Mouse (Mus musculus): ENCODE data around the gene Nckap5.

The Nckap5 gene

DNA sequence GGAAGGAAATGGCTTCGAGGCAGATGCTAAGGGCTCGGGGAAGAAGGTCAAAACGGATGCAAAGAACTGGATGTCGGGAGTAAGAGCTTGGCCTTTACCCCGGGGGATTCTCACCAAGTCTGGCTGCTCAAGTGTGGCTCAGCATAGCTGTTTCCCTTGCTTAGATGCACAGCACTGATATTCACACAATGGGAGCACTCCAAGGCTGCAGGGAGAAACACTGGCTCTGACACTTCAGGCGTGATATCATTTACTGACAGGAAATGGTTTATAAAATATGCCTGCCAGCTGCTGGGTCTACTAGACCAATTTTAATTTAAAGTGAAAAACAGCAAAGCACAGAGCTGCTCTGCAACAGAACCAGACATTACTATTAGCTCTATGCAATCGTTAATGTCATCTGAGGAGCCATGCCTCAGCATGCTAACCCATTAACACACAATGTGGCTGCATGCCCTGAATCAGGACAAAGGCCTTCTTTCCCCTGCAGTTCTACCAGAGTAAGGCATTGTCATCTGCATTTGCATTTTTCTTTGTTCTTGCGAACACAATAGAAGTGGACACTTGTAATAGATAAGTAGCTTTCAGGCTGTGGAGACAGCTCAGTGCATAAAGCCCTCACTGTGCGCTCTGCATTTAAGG lies 453.1 kb downstream of the Nckap5 start:
- DNase-seq (ENCODE audit: low read depth, low spot score), result peak; percentile 64

DNA sequence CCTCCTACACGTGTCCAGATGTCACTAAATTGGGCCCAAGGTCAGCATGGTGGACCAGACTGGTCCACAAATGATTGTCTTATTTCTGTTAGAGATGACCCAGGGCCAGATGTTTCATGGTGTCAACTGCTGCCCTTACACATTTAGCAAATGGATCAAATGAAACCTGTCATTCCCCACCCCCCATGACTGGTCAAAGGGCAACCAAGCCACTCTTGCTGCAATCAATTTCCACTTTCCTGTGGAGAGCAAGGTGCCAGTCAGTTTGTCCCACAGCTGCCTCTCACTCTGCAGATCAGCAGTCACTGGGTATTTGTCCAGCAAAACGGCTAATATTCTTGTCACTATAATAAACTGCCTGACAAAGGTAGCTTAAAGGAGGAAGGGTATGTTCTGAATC lies 463.9 kb downstream of the Nckap5 start:
- DNase-seq (ENCODE audit: low read depth, low spot score), result no peak

DNA sequence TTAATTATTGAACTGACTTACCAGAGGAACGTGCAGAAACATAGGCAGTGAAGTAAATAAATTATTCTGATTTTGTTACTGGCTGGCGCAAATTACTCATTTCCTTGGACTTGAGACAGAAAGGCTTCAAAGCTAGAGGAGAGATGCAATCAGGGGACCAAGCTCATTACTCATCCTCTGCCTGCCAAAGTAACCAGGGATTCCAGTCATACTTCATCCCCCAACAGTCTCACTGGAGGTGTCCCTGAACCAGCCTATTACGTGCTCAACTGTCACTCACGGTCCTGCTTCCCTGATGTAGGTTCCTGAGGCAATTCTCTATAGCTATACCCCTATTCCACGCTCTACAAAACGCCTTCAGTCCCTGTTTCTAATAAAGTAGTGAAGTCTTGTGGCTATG lies 466.0 kb downstream of the Nckap5 start:
- no peak for DNase-seq (ENCODE audit: low read depth, low spot score)

DNA sequence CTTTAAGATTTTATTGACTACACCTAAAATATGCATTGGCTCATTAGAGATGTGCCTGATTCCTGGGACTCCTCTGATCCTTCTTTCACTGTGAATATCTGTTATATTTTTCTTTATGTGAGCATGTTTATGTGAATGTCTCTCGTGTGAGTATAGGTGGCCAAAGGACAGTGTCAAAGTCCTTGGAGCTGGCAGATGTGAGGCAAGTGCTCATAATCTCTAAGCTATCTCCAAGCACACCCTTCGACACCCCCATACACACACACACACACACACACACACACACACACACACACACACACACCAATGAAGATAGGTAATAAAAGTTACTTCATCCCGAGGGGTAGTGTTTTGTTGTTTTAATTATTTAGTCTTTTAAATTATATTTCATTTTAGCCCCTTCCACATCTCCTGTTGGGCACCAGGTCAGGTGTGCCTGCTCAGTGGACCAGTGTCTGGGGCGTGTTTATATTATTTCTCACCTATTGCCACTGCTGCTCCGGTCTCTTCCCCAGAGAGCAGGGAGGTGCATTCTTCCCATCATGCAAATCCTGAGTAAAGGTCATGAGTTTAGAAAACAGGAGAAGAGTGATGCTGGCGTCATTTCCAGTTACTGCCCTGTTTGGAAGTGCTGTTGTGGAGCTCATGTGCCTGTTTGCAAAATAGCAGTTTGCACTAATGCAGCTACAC lies 469.9 kb downstream of the Nckap5 start:
- DNase-seq (ENCODE audit: low read depth, low spot score), result no peak

DNA sequence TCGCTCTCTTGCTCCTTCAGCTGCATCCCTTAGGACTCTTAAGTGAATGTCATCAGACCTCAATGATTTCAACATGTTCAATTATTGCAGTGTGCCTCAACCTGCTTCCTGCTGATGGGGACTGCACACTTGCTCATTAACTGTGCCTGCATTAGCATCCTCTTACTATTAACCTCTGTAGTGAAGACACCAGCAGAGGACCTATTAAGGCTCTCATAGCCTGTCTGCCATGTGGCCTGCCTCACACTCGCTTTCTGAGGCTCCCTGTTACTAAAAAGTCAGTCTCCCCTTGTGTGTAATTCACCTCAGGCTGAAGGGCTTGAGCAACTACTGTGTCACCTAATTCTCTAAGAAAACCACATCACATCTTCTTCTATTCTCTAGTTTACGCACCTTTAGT lies 470.5 kb downstream of the Nckap5 start:
- no peak for DNase-seq (ENCODE audit: low read depth, low spot score)

DNA sequence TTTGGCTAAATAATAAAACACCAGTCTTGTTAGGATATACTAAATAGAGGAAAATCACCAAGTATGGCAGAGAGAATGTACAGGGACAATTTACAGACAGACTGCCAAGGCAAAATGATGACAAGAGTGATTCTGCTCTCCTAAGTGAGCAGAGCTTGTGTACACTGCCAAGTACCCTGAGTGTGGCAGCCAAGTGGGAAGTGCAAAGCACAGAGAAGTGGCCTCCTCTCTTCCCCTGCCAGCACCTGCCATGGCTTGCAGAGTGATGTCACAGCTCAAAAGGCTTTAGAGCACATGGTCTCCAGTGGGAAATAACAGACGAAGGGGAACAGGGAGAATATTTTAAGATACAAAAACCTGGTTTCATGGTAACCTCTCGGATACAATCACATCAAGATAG lies 488.8 kb downstream of the Nckap5 start:
- no peak for DNase-seq (ENCODE audit: low read depth, low spot score)

DNA sequence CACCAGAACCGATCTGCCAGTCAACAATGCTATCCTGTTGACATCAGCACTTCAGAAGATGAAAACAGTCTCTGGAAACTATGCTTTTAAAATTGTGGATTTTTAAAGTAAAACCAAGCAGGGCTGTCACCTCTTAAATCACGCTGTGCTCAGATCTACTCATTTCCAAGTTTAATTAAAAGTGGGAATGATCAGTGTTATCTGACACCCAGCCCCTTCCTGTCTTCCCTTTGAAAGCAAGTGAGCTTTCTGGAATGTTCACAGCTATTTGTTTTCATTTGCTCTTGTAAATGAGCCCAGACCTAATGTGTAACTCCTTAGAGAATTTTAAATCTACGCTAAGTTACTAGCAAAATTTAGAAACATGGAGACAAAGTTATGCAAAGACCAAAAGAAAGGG lies 491.3 kb downstream of the Nckap5 start:
- DNase-seq (ENCODE audit: low read depth, low spot score), result no peak

DNA sequence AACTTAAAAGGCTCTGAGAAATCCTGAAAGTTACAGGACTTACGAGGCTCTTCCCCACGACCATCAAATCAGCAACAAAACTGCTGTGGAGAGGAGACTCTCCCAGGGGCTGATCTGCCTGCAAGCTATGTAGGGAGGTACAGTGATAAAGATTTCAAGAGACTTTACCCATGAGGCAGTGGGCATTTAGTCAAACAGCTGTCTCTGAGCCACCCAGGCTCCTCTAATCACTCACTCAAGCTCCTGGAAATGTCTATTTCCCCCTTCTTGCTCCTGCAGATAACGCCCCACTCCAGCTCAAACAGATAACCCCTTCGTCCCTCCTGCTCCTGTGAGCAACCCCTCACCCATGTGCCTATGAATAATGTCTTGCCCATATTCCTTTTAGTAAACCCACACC lies 496.4 kb downstream of the Nckap5 start:
- DNase-seq (ENCODE audit: low read depth, low spot score), result no peak

DNA sequence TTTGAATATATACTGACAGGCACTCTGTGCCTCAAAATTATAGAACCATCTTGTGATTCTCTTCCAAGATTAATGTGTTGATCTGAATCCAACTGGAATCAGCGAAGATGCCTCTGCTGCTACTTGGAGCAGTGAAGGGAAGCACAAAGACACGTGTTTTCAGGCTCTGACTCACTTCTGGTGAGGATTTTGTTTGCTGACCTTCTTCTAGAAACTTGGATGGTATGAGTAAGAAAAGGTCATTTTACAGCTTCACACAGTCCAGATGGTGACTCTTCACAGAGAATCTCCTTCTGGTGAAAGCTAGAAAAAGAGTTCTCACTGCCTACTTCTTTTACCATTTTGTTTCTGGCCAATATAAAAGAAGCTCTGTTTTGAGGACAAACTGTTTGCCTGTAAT lies 498.6 kb downstream of the Nckap5 start:
- no peak for DNase-seq (ENCODE audit: low read depth, low spot score)

DNA sequence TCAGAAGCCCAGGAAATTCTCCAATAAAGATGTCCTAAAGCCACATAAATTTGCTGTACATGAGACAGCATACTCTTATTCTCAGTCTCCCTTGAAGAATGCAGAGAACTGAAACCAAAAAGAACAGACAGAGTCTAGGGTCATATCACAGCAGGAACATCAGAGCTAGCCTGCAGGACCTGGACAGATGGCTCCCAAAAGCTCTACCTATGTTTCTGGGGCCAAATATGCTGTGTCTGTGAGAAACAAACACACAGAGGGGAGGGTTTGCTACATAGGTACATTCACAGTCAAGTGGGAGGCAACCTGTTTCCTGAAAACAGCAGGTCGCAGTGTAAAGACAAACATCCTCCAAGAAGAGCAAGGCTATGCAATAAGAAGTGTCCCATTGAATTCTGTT lies 509.9 kb downstream of the Nckap5 start:
- DNase-seq (ENCODE audit: low read depth, low spot score), result no peak

DNA sequence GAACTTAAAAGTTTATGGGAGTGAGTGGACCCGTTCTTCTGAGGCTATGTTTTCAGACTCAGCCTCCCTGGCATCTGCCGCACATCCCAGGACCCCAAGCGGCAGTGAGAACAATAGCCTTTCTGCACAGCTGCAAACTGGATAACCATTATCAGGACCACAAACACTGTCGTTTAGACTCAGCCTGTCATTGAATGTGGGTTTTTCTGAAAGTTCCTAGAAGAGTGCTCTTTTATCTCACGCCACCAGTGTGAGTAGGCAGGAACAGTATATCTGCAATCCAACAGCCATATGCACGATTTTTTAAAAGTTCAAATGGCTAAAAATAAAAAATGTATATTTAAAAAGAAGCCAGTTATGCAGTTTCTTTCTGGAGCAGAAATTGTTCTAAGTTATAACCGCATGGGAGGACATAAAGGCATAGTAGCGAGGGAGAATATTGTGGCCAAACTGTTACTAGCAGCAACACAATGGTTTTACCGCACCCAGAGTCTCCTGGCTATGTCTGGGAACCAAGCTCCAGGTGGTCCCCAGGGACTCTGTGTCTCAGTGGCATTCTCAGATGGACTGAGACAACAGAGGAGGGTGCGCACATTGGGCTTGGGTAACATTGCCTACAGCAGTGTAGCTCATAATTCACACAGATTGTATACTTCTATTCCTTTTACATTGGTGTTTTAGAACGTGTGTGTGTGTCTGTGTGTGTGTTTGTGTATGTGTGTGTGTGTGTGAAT lies 512.6 kb downstream of the Nckap5 start:
- no peak for DNase-seq (ENCODE audit: low read depth, low spot score)

DNA sequence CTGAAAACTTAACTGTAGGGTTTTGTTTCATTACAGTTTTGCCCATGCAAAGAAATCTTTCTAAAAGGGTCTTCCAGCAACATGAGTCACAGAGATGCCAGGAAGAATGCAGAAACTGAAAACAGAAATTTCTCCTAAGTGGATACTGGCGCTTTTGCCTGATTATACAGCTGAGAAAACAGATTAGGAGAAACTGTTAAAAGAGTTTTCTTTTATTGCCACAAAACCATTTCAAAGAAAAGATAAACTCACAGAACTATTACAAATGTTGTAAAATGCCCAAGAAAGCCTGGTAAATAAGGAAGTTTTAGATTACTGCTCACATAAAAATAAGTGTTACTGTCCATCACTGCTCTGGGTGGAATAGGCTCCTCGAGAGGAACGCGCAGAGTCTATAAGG lies 513.3 kb downstream of the Nckap5 start:
- no peak for DNase-seq (ENCODE audit: low read depth, low spot score)

DNA sequence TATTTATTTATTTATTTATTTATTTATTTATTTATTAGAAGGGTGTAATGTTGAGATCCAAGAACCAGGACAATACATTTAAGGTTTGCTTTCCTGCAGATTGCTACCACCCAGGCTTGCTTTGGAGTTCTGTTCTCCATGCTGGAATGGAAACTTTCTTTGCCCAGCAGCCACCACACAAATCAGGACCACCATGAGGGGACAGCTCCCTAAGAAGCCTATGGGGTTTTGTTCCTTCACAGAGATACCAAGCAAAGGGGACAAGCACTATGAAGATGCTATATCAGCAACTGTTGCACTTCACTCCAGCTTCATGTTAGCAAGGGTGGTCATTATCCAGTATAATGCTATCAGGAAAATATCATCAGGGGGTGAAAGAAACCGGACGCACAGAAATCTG lies 513.7 kb downstream of the Nckap5 start:
- DNase-seq (ENCODE audit: low read depth, low spot score), result peak; percentile 22

DNA sequence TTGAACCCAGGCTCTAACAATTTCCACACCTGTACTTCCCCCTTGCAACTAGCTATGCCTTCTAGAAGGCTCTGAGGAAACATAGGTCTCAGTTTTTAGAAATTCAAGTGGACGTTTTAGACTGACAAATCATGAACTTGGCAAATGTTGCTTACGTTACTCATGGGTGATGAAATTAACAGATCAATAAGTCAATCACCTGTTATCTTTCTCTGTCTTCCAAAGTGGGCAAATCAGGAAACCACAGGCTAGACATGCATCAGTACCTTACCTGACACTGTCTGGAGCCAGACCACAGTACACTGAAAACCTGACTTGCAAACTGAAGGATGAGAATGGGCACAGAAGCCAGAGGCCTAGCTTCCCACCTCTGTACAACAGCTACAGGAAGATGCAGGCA lies 529.5 kb downstream of the Nckap5 start:
- no peak for DNase-seq (ENCODE audit: low read depth, low spot score)

DNA sequence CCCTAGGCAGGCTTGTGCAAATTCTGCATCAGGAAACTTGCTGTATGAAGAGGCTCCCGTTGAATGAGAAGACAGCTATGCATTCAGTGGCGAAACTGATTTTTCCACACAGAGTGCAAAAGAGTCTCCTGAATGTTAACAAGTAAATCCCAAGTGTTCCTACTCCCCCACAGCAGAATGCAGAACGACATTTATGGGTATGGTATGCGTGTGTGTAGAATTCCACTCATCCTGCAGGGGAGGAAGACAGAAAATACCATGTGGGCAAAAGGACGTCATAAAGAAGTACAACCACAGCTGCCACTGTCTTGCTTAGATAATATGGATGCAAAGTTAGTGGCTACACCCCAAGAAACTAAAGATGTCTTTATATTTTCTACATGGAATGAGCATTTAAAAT lies 565.7 kb downstream of the Nckap5 start:
- DNase-seq (ENCODE audit: low read depth, low spot score), result no peak

DNA sequence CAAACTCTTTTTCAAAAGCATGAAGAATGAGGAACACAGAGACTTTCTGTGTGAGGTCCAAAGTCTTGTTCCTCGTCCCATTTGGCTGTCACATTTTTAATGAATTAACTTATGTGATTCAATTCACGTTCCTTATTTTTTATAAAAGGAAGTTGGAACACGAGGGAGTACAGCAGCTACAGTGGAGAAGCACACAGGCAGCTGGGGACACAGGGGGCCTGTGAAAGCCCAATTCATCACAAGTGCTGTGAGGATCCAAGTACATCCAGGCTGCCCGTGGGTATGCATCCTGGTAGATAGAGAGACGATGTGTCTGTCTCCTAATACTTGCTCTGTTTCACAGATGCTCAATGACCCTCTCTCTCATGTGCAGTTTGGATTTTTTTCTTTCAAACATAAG lies 576.2 kb downstream of the Nckap5 start:
- no peak for DNase-seq (ENCODE audit: low read depth, low spot score)

DNA sequence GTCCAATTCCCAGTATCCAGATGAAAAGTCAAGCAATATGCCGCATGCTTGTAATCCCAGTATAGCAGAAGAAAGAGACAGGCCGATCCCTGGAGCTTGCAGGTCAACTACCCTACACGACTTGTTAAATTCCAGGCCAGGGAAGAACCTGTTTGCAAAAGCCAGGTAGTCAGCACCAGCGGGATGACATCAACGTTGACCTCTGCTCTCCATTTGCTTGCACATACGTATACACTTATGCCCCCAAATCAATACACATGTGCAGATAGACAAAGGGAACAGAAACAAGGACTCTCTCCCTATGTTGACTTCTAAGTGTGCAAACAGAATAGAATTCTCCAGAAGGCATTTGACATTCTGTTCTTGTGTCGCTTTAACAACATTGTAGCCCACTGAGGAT lies 576.7 kb downstream of the Nckap5 start:
- no peak for DNase-seq (ENCODE audit: low read depth, low spot score)

DNA sequence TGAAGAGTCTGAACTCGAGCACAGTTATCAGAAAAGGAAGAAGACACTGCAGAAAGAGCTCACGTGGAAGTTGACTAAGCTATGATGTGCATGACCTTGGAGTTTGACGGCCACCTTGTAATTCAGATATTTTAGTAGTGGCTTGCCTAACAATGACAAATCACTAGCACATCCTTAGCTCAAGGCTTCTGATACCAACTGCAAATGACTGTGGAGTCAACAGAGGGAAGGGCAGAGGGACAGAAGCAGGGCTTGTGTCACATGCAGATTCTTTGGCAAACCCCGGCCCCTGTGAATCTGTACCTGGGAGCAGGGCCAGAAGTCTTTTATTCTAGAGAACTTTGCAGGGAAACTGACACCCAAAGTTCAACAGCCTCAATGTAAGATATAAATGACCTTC lies 597.4 kb downstream of the Nckap5 start:
- no peak for DNase-seq (ENCODE audit: low read depth, low spot score)

DNA sequence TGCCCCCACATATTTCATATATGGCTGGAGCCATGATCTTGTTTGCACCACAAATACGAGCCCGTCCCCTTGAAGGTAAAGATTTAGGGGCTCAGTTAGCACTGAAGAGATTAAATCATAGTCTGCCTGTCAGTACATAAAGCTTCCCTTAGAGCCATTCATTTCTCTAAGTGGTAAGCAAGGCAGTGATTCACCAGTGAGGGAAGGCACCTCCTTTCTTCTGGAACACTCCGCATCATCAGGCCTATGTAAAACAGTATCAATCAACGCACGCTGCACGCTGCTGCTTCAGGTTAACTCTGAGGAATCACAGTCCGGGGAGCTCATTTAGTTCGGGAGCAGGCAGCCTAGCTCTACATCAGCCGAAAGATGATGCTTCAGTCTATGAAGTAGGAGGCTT lies 599.4 kb downstream of the Nckap5 start:
- DNase-seq (ENCODE audit: low read depth, low spot score), result no peak

DNA sequence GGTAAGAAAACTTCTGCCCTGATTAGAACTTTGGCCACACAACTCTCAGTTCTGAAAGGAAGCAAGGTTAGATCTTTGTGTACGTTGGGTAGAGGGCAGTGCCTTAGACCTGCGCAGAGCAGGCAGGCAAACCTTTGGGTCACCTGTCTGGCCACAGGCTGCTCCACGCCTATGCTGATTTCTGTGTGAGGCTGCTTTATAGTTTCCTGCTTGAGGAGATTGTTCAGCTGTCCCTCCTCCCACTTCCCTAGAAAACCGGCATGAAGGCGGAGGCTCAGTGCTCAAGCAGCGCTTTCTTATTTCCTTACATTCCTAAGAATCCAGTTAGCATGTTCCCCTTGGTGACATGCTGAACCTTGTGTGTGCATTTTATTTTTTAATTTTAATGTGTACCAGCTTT lies 620.4 kb downstream of the Nckap5 start:
- DNase-seq (ENCODE audit: low read depth, low spot score), result no peak

DNA sequence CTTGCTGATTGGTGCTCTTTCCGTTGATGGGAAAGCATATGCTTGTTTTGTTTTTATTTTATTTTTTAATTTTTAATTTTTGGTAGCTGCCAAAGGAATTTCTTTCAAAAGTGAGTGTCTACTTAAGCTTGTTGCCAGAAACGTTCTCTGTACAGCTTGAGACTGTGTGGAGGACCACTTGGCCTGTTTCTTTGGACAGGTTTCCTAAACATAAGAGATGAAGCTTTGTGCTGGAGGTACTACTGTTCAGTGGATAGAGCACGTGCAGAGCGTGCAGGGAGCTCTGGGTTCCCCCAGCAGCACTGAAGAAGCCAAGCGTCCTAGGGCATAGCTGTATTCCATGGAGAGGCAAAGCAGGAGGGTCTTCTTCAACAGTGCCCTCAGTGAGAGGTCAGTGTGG lies 620.9 kb downstream of the Nckap5 start:
- DNase-seq (ENCODE audit: low read depth, low spot score), result no peak

DNA sequence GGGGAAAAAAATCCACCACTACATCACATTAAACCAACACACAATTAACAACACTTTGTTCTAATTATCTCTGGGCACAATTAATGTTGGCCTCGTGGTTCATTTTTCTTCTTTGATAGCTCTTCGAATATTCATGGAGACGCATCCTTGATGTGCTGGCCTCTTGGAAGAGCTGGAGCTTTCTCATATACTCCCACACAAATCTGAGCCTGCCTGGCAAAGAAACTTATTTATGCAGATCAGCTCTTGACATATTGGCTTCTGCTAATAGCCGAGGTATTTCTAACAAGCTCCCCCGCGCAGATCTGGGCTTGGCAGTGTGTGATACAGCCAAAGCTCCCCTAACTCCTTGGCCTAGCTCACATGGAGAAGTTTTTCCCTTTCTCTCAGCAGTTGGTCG lies 621.5 kb downstream of the Nckap5 start:
- DNase-seq (ENCODE audit: low read depth, low spot score), result no peak

DNA sequence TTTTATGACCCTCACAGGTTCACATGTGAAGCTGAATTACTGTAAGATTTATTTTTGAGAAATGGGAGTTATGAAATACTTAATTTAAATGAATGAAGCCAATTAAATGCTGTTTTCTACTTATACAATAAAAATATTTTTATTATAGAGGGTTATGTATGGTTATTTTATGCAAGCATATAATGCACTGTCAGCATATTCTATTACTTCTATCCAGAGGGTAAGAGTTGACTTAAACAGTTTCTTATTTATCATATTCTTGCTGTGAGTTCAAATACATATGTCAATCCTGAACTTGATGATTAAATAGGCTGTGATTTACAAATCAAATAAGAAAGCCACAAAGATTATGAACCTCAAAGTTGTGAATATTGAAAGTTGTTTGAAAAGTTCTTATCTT lies 633.7 kb downstream of the Nckap5 start:
- DNase-seq (ENCODE audit: low read depth, low spot score), result no peak
